Mouse (Mus musculus): ENCODE results near the gene Aldh1a7. TPM values are rescaled to one million over a fixed set of nuclear protein-coding genes. Genes with fewer than 3 reads are reported as not detected.

The Aldh1a7 gene
- total RNA-seq, 2 experiments from 2014 or later = 0.12 to 1.9 TPM

Other genes starting within 250 kb of the Aldh1a7 start
- gene Aldh1a1, start 234.8 kb downstream of the Aldh1a7 start, total RNA-seq (2021) = 10 to 100 TPM; 20.0 to 35.0 TPM
- not detected for gene Tmc1, start 226.6 kb upstream of the Aldh1a7 start, total RNA-seq (2021)